Mouse (Mus musculus) spleen, adult 2 months (tissue): ENCODE measurements around the gene A730061H03Rik. TPM values are rescaled to one million over a fixed set of nuclear protein-coding genes. Genes with fewer than 3 reads are reported as not detected.

Source experiments
- DNase-seq, 2 experiments: peaks; one replicate each; pipeline versions ENCODE4 v3.0.0 to v3.0.0-alpha.2; 2012 to 2021; ENCODE audit warnings: low spot score in 2 of 2, low read depth in 1 of 2
- H3K27ac ChIP-seq: fragments of 200-500 bp; 2 replicates; pipeline ENCODE4 v1.5.1; 2012; ENCODE audit warnings: low read length, inconsistent platforms; ENCODE audit not compliant: insufficient read depth
- H3K27me3 ChIP-seq: fragments of 200-500 bp; 2 replicates; pipeline ENCODE4 v1.6.1; 2012; ENCODE audit warnings: mild to moderate bottlenecking, moderate library complexity, low read length, inconsistent platforms; ENCODE audit not compliant: control insufficient read depth, insufficient read depth
- H3K36me3 ChIP-seq: fragments of 200-500 bp; 2 replicates; pipeline ENCODE4 v1.6.1; 2012; ENCODE audit warnings: mild to moderate bottlenecking, low read length, inconsistent platforms; ENCODE audit not compliant: control insufficient read depth, insufficient read depth
- H3K4me1 ChIP-seq: fragments of 200-500 bp; 2 replicates; pipeline ENCODE4 v1.6.1; 2011; ENCODE audit warnings: inconsistent platforms; ENCODE audit not compliant: control insufficient read depth, insufficient read depth, insufficient read length
- H3K4me3 ChIP-seq: fragments of 200-500 bp; 2 replicates; pipeline ENCODE4 v1.5.1; 2011; ENCODE audit warnings: mild to moderate bottlenecking, inconsistent platforms; ENCODE audit not compliant: insufficient read depth, insufficient read length; ENCODE audit errors: extremely low read depth
- CTCF ChIP-seq: fragments of 200-500 bp; IDR thresholded peaks from 2 replicates; pipeline ENCODE4 v1.5.1; 2011; ENCODE audit warnings: mild to moderate bottlenecking, inconsistent platforms; ENCODE audit not compliant: insufficient read depth, insufficient read length, insufficient replicate concordance; ENCODE audit errors: extremely low read depth
- POLR2A ChIP-seq: fragments of 200-500 bp; IDR thresholded peaks from 2 replicates; pipeline ENCODE4 v1.6.1; 2011; ENCODE audit warnings: low read depth, low read length, inconsistent platforms
- WGBS: fragments of 180-500 bp; shearing (Covaris S2); methylation state at CpG from one replicate; pipeline ENCODE4 v1.1.7; 2018; 5-methylcytosine and 5-hydroxymethylcytosine counted together
- polyA plus RNA-seq: library from polyadenylated mRNA; depleted of rRNA; stranded (reverse); fragments of >200 nt; gene quantifications from 2 replicates; pipeline ENCODE4 v1.2.3, GENCODE M21; 2012

The A730061H03Rik gene
- polyA plus RNA-seq, 1 experiment: 5.6 TPM

DNA sequence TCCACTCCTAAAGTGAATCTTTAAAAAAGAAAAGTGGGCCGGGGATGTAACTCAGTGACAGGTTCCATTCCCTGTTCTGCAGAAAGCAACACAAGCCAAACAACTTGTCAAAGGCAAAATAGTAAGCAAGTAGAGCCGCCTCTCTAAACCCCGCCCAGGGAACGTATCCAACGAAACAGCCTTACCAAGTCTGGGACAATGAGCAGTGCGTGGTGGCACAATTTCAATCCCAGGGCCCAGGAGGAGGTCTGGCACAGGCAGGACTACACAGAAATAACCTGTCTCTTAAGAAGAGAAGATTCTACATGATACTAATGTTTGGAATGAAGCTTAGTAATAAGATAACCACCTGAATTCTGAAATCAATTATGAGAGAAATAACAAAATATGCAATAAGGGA lies 10.0 kb downstream of the A730061H03Rik start:
- no peak for DNase-seq
- no peak overlapping the region for H3K27ac ChIP-seq
- TF ChIP-seq CTCF (no peak), POLR2A (no peak)
- H3K4me1 ChIP-seq: no peaks in the 10 kb centered on the region
- WGBS: 92% methylated on average over 6 of the region's 6 CpGs
- no peak overlapping the region for H3K4me3 ChIP-seq
- no peaks in the 10 kb centered on the region for H3K27me3 ChIP-seq
- H3K36me3 ChIP-seq: peaks cover 22% of the 10 kb centered on the region

DNA sequence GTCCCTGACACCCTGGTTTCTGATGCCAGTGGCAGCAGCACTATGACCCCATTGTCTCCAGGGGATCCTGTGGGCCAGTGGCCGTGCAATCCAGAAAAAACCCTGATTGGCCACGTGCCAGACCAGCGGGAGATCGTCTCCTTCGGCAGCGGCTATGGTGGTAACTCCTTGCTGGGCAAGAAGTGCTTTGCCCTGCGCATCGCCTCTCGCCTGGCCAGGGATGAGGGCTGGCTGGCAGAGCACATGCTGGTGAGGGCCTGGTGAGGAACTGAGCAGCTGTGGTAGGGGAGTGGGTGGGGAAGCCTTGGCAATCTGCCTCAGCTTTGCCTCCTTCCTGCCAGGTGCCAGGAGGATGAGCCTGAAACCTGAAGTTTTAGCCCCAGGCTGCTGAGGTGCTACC lies 15.9 kb downstream of the A730061H03Rik start:
- no peak for DNase-seq
- H3K36me3 ChIP-seq: peaks cover 34% of the 10 kb centered on the region
- no peak overlapping the region for H3K27ac ChIP-seq
- H3K4me3 ChIP-seq: no peak overlapping the region
- no peaks in the 10 kb centered on the region for H3K27me3 ChIP-seq
- 83% methylated on average over 9 of the region's 9 CpGs for WGBS
- TF ChIP-seq POLR2A (no peak), CTCF (no peak)
- H3K4me1 ChIP-seq: peaks cover 9% of the 10 kb centered on the region; the same call in 1 of the 2 replicates

DNA sequence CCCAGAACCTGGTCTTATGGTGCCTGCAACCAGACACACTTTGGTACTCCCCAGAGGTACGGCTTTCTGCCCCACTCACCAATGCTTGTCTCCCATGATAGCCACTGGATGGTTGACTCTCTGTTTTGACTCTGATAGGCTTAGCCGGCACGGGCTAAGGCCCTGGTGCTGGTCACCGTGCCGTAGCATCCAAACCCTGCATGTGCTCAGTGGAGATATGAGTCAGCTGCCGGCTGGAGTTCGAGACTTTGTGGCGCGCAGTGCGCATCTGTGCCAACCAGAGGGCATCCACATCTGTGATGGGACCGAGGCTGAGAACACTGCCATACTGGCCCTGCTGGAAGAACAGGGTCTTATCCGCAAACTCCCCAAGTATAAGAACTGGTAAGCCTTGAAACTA lies 17.9 kb downstream of the A730061H03Rik start:
- no peaks in the 10 kb centered on the region for H3K27me3 ChIP-seq
- TF ChIP-seq POLR2A (no peak), CTCF (no peak)
- H3K4me1 ChIP-seq: peaks cover 9% of the 10 kb centered on the region; the same call in 1 of the 2 replicates
- H3K4me3 ChIP-seq: no peak overlapping the region
- DNase-seq: no peak
- WGBS: 83% methylated on average over 12 of the region's 12 CpGs
- H3K36me3 ChIP-seq: peaks cover 17% of the 10 kb centered on the region
- no peak overlapping the region for H3K27ac ChIP-seq

DNA sequence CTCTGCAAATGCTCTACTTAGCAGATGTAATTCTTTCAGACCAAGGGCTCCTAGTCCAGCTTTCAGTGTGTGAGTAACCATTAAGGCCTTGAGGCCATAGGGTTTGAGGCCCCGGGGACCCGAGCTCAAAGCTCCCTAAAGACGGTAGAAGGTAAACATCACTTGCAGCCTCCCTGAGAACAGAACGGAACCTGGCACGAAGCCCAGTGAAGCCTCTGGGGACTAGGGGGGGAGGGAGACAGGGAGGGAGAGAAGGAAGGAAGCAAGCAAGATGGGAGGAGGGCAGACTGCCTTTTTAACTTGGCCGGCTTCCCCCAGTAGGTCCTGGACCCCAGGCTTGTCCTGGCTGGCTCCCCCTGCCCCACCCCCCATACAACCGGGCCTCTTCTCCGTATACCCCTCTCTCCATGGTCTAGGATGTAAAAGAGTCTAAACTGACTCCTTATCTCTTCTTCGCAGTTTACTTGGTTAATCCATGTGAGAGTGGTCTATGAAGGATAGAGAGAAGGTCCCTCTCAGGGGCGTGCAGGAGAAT lies 19.4 kb downstream of the A730061H03Rik start:
- H3K27me3 ChIP-seq: no peaks in the 10 kb centered on the region
- peak overlapping the region; percentile 90 for H3K27ac ChIP-seq
- peak; percentile 54 to 88 for DNase-seq
- peak overlapping the region; percentile 97 for H3K4me3 ChIP-seq
- 7% methylated on average over 10 of the region's 10 CpGs for WGBS
- TF ChIP-seq CTCF: no peak
- TF ChIP-seq POLR2A: no peak
- peaks cover 16% of the 10 kb centered on the region for H3K36me3 ChIP-seq
- H3K4me1 ChIP-seq: peaks cover 9% of the 10 kb centered on the region; the same call in 1 of the 2 replicates

DNA sequence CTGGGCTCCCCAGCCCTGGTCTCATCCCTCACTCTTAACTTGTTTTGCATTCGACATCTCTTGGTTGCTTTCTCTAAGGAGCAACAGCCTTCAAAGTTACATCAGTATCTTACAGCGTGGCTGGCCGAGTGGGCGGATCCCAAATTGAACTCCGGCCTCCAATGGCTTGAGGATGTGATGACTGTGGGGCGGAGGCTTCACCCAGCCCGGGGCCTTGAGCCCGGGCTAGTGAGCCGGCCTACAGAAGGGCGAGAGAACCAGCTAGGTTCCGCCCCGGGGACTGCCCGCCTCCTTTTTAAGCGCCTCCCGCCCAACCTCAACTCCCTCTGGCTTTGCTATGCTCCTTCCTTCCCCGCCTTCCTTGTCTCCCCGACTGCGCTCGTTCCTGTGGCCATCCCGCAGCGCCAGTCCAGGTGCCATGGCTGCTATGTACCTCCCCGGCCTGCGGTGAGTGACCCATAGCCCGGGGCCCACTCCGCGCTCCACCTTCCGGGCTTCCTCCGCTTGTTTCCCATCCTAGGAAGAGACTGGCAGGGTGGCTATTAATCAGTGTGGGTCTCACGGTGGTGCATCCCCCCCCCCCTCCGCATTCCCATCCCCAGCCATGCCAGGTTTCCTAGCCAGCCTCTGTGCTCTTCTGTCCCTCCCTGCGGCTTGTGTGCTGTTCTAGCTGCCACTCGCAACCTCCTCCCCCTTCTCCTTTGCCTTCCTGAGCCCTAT lies 20.0 kb downstream of the A730061H03Rik start, which contains the start of gene Pck2:
Pck2 (plus strand) TSS at position 200 of the 720 bp plus-strand sequence.
- Histone ChIP-seq H3K4me3 (peak within 1 kb of the TSS; percentile 97), H3K27ac (peak within 1 kb of the TSS; percentile 90), H3K36me3 (peaks cover 13% of the 10 kb centered on the region), H3K27me3 (no peaks in the 10 kb centered on the region), H3K4me1 (peaks cover 9% of the 10 kb centered on the region; the same call in 1 of the 2 replicates)
- peak; percentile 32; the same call in 1 of the 2 replicates for TF ChIP-seq POLR2A
- TF ChIP-seq CTCF: no peak
- WGBS: under 1% methylated on average over 32 of the region's 32 CpGs
- DNase-seq: peak; percentile 63 to 85

DNA sequence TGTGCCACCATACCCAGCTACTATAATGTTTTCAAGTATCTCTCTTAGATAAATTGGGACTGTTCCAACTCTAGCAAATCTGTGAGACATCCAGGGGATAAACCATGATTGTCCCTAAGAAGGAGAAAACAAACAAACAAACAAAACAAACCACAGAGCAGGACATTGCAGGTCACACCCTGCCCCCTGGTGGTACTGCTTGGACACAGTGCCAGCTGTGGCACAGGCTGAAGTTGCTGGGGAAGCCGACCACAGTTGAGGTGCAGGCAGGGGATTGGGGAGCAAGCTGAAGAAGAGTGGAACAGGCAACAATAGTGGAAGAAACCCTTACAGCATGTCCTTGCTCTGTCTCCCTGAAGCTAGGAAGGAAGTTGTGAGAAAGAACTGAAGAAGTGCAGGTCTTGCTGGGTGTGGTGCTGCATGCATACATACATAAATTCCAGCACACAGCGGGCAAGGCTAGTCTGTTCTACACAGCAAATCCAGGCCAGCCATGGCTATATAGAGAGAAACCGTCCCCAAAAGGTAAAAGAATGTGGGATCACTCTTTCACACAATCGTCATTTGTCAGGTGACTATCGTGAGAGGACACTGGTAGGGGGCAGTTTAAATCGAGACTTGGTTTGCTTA lies 24.0 kb downstream of the A730061H03Rik start:
- no peak overlapping the region for H3K27ac ChIP-seq
- no peaks in the 10 kb centered on the region for H3K27me3 ChIP-seq
- peak in 1 of 2 experiments; percentile 27 for DNase-seq
- no peaks in the 10 kb centered on the region for H3K36me3 ChIP-seq
- no peak for TF ChIP-seq POLR2A
- peak; percentile 55; the same call in 1 of the 2 replicates for TF ChIP-seq CTCF
- 65% methylated on average over 6 of the region's 6 CpGs for WGBS
- H3K4me1 ChIP-seq: peaks cover 8% of the 10 kb centered on the region; the same call in 1 of the 2 replicates
- no peak overlapping the region for H3K4me3 ChIP-seq
